Mouse (Mus musculus) forebrain, embryonic 11.5 days (tissue): ENCODE results near the gene Sftpa1. TPM values are rescaled to one million over a fixed set of nuclear protein-coding genes. Genes with fewer than 3 reads are reported as not detected.

Experiments used
- ATAC-seq: fragments of 200-750 bp; cut with Nextera tagmentation; replicated peaks from 2 replicates; pipeline ENCODE4 v1.8.0; 2017; ENCODE audit warnings: moderate TSS enrichment; ENCODE audit not compliant: low FRiP score
- DNase-seq: peaks from one replicate; pipeline ENCODE4 v3.0.0-alpha.2; 2017; ENCODE audit warnings: low spot score
- H3K27ac ChIP-seq: fragments of 300-500 bp; sonication (generic); 2 replicates; pipeline ENCODE4 v1.5.1; 2014; ENCODE audit warnings: low read depth, low read length
- H3K27me3 ChIP-seq: fragments of 300-500 bp; sonication (generic); 2 replicates; pipeline ENCODE4 v1.6.1; 2014; ENCODE audit warnings: mild to moderate bottlenecking, low read length, mixed read lengths; ENCODE audit not compliant: control insufficient read depth, insufficient read depth
- H3K36me3 ChIP-seq: fragments of 300-500 bp; sonication (generic); 2 replicates; pipeline ENCODE4 v1.6.1; 2014; ENCODE audit warnings: mild to moderate bottlenecking, low read length, moderate library complexity, mixed read lengths; ENCODE audit not compliant: control insufficient read depth, insufficient read depth
- H3K4me1 ChIP-seq: fragments of 300-500 bp; sonication (generic); replicated peaks from 2 replicates; pipeline ENCODE4 v1.6.1; 2014; ENCODE audit warnings: low read length, mixed read lengths; ENCODE audit not compliant: control insufficient read depth, insufficient read depth
- H3K4me2 ChIP-seq: fragments of 300-500 bp; sonication (generic); 2 replicates; pipeline ENCODE4 v1.6.1; 2014; ENCODE audit warnings: low read depth, mild to moderate bottlenecking, low read length, moderate library complexity, mixed read lengths; ENCODE audit not compliant: severe bottlenecking
- H3K4me3 ChIP-seq: fragments of 300-500 bp; sonication (generic); 2 replicates; pipeline ENCODE4 v1.5.1; 2014; ENCODE audit warnings: low read depth, low read length
- H3K9ac ChIP-seq: fragments of 300-500 bp; sonication (generic); 2 replicates; pipeline ENCODE4 v1.6.1; 2014; ENCODE audit warnings: low read length
- H3K9me3 ChIP-seq: fragments of 300-500 bp; sonication (generic); 2 replicates; pipeline ENCODE4 v1.6.1; 2016; ENCODE audit warnings: low read length, mixed read lengths; ENCODE audit not compliant: control insufficient read depth
- WGBS: fragments of 180-500 bp; shearing (Covaris S2); extraction: QIAGEN DNeasy Blood & Tissue Kit; methylation state at CpG from one replicate; pipeline ENCODE4 v1.1.7; 2014; 5-methylcytosine and 5-hydroxymethylcytosine counted together
- polyA plus RNA-seq: library from polyadenylated mRNA; unstranded; fragments of >200 nt; fragmentation: Nextera tagmentation; extraction: Ambion mirVana; gene quantifications from 2 replicates; pipeline ENCODE4 v1.2.1, GENCODE M21; 2014

Gene Sftpa1
- polyA plus RNA-seq, 1 experiment from 2014 or later: not detected

DNA sequence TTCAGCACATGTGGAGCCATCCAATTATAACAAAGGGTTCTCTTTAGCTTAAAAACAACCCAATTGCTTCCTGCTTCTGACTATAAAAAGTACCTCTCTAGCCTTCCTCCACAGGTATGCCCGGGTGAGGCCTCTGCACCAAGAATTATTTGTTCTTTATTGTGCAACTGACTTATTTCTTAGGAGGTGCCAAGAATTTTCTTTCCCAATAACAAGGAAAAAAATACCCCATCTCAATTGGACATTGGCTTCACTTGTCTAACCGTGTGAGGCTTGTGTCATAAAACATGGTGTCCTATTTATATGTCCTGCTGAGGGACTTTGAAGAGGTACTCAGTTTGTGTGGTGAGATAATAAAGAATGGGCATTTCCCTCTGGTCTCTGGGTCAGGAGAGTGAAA is 38.9 kb downstream of the Sftpa1 start:
- no peak overlapping the region for H3K4me2 ChIP-seq
- DNase-seq (no peak), ATAC-seq (no peak)
- H3K27me3 ChIP-seq: no peaks in the 10 kb centered on the region
- H3K4me3 ChIP-seq: no peak overlapping the region
- no peak overlapping the region for H3K27ac ChIP-seq
- H3K36me3 ChIP-seq: no peaks in the 10 kb centered on the region
- H3K4me1 ChIP-seq: no peaks in the 10 kb centered on the region
- no peaks in the 10 kb centered on the region for H3K9me3 ChIP-seq
- no peak overlapping the region for H3K9ac ChIP-seq
- 83% methylated on average over 2 of the region's 2 CpGs for WGBS

DNA sequence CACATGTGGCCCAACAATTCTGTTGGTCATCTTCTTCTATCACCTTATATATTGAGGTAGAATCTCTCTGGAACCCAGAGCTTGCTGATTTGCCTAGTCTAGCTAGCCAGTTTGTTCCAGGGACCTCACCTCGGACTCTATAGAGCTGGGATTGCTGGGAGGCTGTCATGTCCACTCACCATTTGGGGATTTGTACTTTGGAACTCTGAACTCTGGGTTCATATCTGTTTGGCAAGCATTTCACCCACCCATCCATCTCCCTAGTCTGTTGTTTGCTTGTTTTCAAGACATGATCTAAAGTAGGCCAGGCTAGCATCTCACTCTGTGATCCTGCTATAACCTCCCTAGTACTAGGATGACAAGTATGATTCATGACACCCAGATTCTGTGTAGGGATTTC is 43.2 kb downstream of the Sftpa1 start:
- no peak overlapping the region for H3K9ac ChIP-seq
- H3K4me1 ChIP-seq: no peaks in the 10 kb centered on the region
- H3K36me3 ChIP-seq: no peaks in the 10 kb centered on the region
- H3K4me3 ChIP-seq: no peak overlapping the region
- no peaks in the 10 kb centered on the region for H3K27me3 ChIP-seq
- ATAC-seq (no peak), DNase-seq (no peak)
- no peak overlapping the region for H3K27ac ChIP-seq
- no peak overlapping the region for H3K4me2 ChIP-seq
- H3K9me3 ChIP-seq: no peaks in the 10 kb centered on the region
- WGBS: 79% methylated on average over 1 of the region's 1 CpGs

DNA sequence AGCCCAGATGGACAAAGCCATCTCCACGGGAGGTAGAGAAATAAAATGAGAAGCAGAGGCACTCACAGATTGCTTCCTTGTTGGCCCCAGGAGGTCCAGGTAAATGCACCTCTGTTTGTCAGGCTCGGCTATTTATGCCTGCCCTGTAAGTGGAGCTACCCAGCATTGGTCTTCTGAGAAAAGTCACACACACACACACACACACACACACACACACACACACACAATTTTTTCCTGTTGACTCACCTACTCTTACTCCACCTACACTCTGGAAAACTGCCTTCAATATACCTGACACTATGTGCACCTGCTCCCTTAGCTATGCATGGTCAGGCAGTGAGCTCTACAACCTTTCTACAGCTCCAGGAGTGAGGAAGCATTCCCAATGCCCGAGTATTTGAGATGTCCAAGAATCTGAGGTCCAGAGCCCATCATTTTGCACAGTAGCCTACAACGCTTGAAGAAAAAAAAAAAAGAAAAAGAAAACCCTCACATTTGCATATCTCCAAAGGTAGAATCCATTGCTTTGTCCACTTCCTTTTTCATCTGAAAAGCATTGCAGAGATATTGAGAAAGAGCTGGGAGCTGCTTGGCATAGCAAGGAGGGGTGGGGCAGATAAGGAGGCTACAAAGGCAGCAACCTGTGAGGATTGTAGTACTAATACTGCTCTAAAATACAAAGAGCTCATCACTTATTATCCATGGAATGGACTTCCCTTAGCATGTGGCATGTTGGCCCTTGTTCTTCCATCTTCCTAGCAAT is 53.7 kb downstream of the Sftpa1 start, which contains the start of gene Sftpd:
TSS of gene Sftpd (minus strand) at position 91 of the 763 bp plus-strand sequence.
- Histone ChIP-seq H3K9ac (no peak within 1 kb of the TSS), H3K4me3 (no peak within 1 kb of the TSS), H3K4me2 (no peak within 1 kb of the TSS), H3K4me1 (no peaks in the 10 kb centered on the region), H3K36me3 (no peaks in the 10 kb centered on the region), H3K27ac (no peak within 1 kb of the TSS), H3K9me3 (no peaks in the 10 kb centered on the region), H3K27me3 (no peaks in the 10 kb centered on the region)
- 78% methylated on average over 4 of the region's 4 CpGs for WGBS
- ATAC-seq: no peak
- no peak for DNase-seq

Other genes starting within 250 kb of the Sftpa1 start
- gene Sh2d4b, start 238.5 kb upstream of the Sftpa1 start, polyA plus RNA-seq: 0.96 and 1.4 TPM in 2 replicates
- gene Tspan14, start 165.0 kb upstream of the Sftpa1 start, polyA plus RNA-seq: 87.8 and 96.1 TPM in 2 replicates
- gene Fam213a, start 118.0 kb upstream of the Sftpa1 start, polyA plus RNA-seq: 54.2 and 57.9 TPM in 2 replicates
- 0.24 and 0.57 TPM in 2 replicates for gene Dydc2, start 62.6 kb upstream of the Sftpa1 start, polyA plus RNA-seq
- gene Dydc1, start 58.9 kb upstream of the Sftpa1 start, polyA plus RNA-seq: not detected in 2 replicates
- gene Mat1a, start 26.7 kb upstream of the Sftpa1 start, polyA plus RNA-seq: not detected in 2 replicates
- not detected in 2 replicates for gene Mbl1, start 19.7 kb downstream of the Sftpa1 start, polyA plus RNA-seq
- not detected in 2 replicates for gene Sftpd, start 53.4 kb downstream of the Sftpa1 start, polyA plus RNA-seq
- not detected in 2 replicates for gene Gm2832, start 147.0 kb downstream of the Sftpa1 start, polyA plus RNA-seq
- gene Gm5798, start 216.8 kb downstream of the Sftpa1 start, polyA plus RNA-seq: not detected in 2 replicates